Mouse (Mus musculus): ENCODE data around the gene Lrrtm4. TPM values are rescaled to one million over a fixed set of nuclear protein-coding genes. Genes with fewer than 3 reads are reported as not detected.

The Lrrtm4 gene
- polyA plus RNA-seq, 1 experiment, result 31.9 TPM

DNA sequence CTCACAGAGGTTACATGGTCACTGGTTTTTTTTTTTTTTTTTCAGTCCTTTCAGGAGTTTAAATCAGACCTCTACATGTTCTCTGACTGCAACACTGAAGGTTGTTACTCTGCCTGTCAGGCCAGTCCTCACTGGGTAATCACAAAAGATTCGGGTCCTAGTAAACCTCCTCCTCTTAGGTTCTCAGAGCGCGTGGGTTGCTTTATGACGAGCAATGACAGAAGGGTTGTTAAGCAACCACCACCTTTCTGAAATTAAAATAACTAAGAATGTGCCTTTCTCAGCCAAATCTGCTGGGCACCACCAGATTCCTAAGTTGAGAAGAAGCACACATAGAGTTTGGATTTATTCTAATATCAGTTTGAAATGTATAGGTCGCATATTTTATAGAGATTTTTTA, 644.1 kb downstream of the Lrrtm4 start:
- DNase-seq (ENCODE audit: extremely low spot score in 1 of 2, low spot score in 1 of 2), result peak in 1 of 2 experiments; percentile 15

DNA sequence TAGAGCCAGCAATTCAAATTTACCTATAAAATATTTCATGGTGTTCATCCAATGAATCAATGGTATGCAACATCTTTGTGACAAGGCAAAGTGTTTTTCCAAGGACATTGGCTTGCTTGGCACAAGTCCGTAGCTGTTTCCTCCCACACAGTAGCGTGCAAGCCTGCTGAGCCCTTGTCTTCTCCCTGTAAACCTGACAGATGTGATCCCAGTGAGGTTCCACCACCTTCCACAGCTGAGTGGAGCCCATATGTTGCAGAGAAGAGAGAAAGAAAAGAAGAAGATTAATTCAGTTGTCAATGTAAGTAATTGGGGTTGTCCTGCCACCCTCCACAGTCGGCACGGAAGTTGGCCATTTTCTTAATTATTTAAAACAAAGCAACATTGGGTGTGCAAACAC, 645.4 kb downstream of the Lrrtm4 start:
- DNase-seq (ENCODE audit: extremely low spot score in 1 of 2, low spot score in 1 of 2), result peak in 1 of 2 experiments; percentile 10

DNA sequence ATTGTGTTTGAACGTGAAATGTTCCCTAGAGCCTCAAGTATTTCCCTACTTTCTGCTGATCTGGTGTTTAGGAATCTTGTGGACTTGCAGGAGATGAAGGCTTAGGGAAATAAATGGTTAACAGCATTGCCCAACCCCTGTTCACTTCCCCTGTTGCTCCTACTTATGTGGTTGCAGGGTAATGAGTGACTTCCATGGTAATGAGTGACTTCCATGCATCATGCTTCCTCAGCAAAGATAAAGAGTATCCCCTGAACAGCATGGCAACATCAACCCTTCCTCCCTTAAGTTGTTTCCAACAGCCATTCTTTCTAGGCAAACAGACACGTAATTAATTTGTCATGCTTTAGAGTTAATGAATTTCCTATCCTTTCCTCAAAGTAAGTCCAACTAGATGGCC, 685.5 kb downstream of the Lrrtm4 start:
- no peak for DNase-seq (ENCODE audit: extremely low spot score in 1 of 2, low spot score in 1 of 2)

DNA sequence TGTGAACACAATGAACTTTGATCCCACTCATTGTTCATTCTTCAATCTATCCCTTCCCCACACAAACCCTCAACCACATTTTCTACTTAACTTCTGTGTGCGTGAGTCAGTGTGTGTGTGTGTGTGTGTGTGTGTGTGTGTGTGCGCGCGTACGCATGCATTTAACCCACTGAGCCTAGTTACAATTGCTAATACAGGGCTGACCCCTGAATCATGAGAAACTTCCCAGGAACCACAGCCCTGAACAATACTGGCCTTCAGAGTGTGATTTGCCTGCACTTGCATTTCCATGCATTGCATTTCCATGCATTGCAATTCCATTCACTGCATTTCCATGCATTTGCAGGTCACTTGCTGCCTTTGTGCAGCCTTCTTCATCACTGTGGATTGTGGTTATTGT, 701.8 kb downstream of the Lrrtm4 start:
- DNase-seq (ENCODE audit: extremely low spot score in 1 of 2, low spot score in 1 of 2), result no peak

DNA sequence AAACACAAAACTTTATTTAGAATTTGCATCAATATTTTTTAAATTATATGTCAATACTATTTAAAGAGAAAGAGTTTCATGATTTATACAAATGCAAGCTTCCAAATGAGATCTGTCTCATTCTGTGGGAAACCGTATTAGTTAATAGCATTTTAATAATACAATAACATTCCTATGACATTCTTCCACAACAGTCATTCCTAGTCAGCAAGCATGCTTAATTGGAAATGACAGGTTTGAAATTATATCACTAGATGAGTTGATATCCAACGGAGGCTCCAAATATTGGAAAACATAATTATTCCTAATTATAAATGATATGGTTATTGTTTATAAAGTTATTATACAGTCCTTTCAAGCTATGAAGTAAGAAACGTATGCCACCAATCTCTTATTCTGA, 714.7 kb downstream of the Lrrtm4 start:
- DNase-seq (ENCODE audit: extremely low spot score in 1 of 2, low spot score in 1 of 2), result no peak

DNA sequence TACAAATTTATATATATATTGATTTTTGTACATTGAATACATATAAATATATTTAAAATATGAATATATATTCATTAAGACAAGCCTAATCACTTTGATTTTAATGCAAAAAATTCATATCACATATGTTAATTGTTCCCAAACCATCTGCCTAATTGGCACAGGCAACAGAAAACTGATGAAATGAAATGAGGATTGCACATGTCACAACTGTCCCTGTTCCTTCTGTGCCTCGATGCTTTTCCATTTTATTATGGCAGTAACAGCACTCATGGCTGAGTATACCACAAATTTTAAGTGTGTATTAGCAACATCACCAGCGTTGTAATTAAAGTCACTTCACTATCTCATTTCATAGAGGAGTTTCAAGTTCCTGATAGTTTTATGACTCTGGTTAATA, 732.1 kb downstream of the Lrrtm4 start:
- no peak for DNase-seq (ENCODE audit: extremely low spot score in 1 of 2, low spot score in 1 of 2)

DNA sequence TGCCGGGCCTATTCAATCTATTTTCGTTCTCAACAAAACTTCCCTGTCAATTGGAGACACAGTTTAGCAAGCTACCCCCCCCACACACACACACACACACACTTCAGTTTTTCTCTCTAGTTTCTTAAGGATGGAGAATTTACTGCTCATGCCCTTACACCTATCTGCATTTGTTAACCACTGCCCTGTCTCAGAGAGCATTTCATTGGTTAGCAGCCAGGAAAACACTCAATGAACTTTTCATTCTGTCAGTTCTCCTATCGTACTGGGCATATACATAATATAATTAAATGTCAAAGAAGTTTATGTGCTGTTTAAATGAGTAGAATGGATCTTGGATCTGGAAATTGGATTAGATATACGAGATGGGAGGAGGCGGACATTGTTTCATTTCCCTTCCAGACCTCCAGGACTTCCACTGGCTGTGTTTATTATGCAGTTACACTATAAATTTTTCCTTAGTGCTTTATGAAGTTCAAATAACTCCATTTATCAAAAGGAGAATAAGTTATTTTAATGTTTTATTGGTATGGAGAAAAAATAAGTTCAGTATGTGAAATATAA, 742.0 kb downstream of the Lrrtm4 start:
- no peak for DNase-seq (ENCODE audit: extremely low spot score in 1 of 2, low spot score in 1 of 2)

DNA sequence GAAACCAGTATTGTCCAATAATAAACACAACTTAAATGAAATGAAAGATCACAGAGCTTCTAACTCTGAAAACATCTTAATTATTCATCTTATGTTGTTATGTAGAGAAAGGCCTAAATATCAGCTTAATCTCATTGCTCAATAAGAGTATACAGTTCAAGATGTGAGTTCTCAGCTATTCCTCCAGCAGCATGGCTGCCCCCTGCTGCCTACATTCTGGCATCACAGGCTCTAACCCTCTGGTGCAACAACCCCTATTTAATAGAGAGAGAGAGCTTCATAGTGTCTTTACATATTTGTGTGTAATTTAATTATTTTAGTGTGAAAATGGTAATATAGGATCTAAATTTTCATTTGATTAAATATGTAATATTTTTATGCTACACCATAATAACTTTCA, 767.6 kb downstream of the Lrrtm4 start:
- DNase-seq (ENCODE audit: extremely low spot score in 1 of 2, low spot score in 1 of 2), result peak in 1 of 2 experiments; percentile 27

DNA sequence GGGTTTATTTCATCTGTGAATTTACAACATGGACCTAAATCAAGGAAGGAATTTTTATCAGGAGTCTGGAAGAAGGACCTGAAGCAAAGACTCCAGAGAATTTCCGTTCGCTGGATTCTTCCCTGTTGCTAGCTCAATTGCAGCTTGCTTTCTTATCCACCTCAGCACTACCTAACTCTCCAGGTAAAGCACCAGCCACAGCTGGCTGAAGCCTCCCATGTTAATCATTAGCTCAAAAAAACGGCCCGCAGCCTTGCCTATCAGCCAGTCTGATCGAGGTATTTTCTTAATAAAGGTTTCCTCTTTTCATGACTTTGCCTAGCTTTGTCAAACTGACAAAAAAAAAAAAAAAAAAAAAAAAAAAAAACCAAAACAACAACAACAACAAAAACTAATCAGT, 805.1 kb downstream of the Lrrtm4 start:
- DNase-seq (ENCODE audit: extremely low spot score in 1 of 2, low spot score in 1 of 2), result no peak

DNA sequence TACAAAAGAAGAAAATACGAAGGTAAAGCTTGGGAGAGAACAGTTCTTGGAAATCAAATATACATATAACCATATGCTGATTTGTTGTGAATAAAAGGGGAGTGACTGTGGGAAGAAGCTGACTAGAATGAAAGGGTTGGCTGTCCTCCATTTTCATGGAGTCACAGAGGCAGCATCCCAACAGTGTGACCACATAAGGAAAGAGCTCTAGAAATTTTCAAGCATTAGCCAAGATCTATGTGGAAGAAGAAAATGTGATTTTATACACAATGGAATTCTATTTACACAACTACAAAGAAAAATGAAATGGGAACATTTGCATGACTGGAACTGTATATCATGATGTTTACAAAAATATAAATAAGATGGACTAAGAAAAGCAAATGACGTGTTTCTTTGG, 821.1 kb downstream of the Lrrtm4 start:
- DNase-seq (ENCODE audit: extremely low spot score in 1 of 2, low spot score in 1 of 2), result no peak

DNA sequence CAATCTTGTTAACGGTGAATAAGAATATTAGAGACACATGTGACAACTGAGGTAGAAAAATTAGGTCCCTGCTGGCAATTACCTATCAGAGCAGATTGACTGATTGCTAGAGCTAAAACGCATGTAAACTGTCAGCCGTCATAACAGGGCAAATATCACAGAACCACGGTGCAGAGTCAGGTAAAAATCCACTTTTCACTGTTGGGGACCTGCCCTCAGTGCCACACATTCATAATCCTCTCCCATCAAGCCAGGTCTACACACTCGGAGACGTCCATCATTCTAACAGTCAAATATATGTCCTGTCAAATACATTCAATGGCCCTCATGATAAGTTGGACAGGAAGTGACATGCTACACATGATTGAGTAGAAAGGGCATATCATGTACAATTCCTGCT, 826.6 kb downstream of the Lrrtm4 start:
- DNase-seq (ENCODE audit: extremely low spot score in 1 of 2, low spot score in 1 of 2), result no peak

DNA sequence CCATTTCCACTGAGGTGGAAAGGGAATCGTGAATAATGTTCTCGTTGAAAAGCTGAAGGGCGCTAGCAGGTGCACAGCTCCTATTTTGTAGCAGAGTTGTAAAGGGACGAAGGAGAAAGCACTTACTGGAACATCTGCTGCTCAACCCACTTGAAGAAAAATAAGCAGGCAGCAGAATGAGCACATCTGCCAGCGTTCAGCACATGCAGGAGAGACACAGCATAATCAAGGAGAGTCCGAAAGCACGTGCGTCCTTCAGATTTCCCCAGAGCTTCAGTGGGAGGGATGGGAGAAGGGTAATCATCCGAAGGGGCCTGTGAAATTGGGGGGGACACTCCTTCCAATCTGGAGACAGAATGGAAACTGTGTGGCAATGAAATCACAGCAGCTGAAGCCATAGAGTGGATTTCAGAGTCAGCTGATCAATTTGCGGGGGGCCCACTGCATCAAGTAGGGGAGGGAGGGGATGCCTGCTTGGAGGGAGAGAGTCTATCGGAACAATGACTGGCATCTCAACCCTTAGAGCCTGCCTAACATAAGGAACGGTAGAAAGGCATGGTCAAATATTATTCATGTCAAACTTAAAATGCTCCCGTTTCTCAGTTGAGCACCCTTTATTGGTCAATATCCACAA, 838.4 kb downstream of the Lrrtm4 start:
- DNase-seq (ENCODE audit: extremely low spot score in 1 of 2, low spot score in 1 of 2), result peak; percentile 14 to 22

Other genes with a start within 250 kb of the Lrrtm4 start
- not detected in 2 replicates for gene Gm20594, start 201.0 kb upstream of the Lrrtm4 start, polyA plus RNA-seq (2012; rRNA removed)